Comparison of ENCODE assay signal across 8 mouse cellular contexts in the genomic region with DNA sequence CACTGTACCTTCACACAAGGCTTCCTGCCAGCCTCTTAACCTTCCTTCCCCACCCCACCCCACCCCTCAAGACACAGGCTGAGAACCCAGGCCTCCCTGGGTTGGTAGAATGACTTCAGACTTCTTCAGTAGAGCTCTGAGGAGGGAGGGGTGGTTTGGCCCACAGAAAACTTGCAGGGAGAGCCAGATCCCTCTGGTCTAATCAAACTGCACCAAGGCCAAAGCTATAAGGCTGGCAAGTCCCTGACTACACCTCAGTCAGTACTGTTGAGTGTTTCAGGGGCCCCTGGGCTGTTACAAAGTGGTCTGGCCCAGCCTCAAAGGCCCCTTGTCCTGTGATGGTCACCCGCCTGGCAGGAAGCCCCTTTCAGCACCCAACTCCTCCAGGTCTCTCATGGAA. TPM values are rescaled to one million over a fixed set of nuclear protein-coding genes. Genes with fewer than 3 reads are reported as not detected.
DNase-seq lines count a peak whose midpoint lies in the region; ATAC-seq and TF ChIP-seq lines count a peak whose summit lies in the region.
"Had no signal": no experiment of that assay in that cellular context is flagged by ENCODE, and none has a peak within 500 bp of the region (broad histone marks: within the 10 kb centered on the region; RNA-seq: fewer than 3 reads in every experiment).

No protein-coding gene starts in this region.

- no peak for ATAC-seq in embryonic facial prominence, embryonic 13.5 days (ENCODE audit: insufficient number of reproducible peaks, insufficient read depth, low FRiP score, low TSS enrichment, low read depth)
- no peak for ATAC-seq in hindbrain, embryonic 13.5 days (ENCODE audit: low FRiP score)
- no peak for ATAC-seq in midbrain, embryonic 15.5 days (replicated peaks)

- no peaks in the 10 kb centered on the region for H3K9me3 ChIP-seq in embryonic facial prominence, embryonic 13.5 days
- no peaks in the 10 kb centered on the region for H3K9me3 ChIP-seq in hindbrain, embryonic 13.5 days
- no peaks in the 10 kb centered on the region for H3K9me3 ChIP-seq in midbrain, embryonic 15.5 days

- peak overlapping the region; percentile 63 for H3K4me2 ChIP-seq in embryonic facial prominence, embryonic 13.5 days
- peak overlapping the region; percentile 62 for H3K4me2 ChIP-seq in hindbrain, embryonic 13.5 days
- peak overlapping the region; percentile 57; the same call in 1 of the 2 replicates for H3K4me2 ChIP-seq in midbrain, embryonic 15.5 days

- DNase-seq in left cerebral cortex, adult 2 months (ENCODE audit: extremely low spot score in 1 of 2, low spot score in 2 of 2) = no peak
- DNase-seq in left cerebral cortex, postnatal 4 days = no peak
- no peak for DNase-seq in thymus, postnatal 14 days
- DNase-seq in gastrocnemius, adult 18-20 months (ENCODE audit: low spot score) = no peak

- WGBS in embryonic facial prominence, embryonic 13.5 days = 88% methylated on average over 1 of the region's 1 CpGs
- 77% methylated on average over 1 of the region's 1 CpGs for WGBS in hindbrain, embryonic 13.5 days
- 79% methylated on average over 1 of the region's 1 CpGs for WGBS in midbrain, embryonic 15.5 days

- peak overlapping the region; percentile 33; the same call in 1 of the 2 replicates for H3K4me3 ChIP-seq in left cerebral cortex, adult 2 months
- H3K4me3 ChIP-seq in embryonic facial prominence, embryonic 13.5 days = no peak overlapping the region
- no peak overlapping the region for H3K4me3 ChIP-seq in hindbrain, embryonic 13.5 days
- no peak overlapping the region; the same call in 1 of the 2 replicates for H3K4me3 ChIP-seq in midbrain, embryonic 15.5 days

- no peak overlapping the region; the same call in 1 of the 2 replicates for H3K27ac ChIP-seq in left cerebral cortex, adult 2 months
- no peak overlapping the region for H3K27ac ChIP-seq in embryonic facial prominence, embryonic 13.5 days
- no peak overlapping the region for H3K27ac ChIP-seq in hindbrain, embryonic 13.5 days
- H3K27ac ChIP-seq in midbrain, embryonic 15.5 days = no peak overlapping the region

- intact Hi-C loops in left cerebral cortex, adult 2 months (cut with DNase I) = no loop called here
- intact Hi-C loops in left cerebral cortex, postnatal 4 days (cut with DNase I) = no loop called here

- no peak overlapping the region for H3K9ac ChIP-seq in embryonic facial prominence, embryonic 13.5 days
- H3K9ac ChIP-seq in hindbrain, embryonic 13.5 days = no peak overlapping the region
- H3K9ac ChIP-seq in midbrain, embryonic 15.5 days = no peak overlapping the region

- no peaks in the 10 kb centered on the region for H3K36me3 ChIP-seq in embryonic facial prominence, embryonic 13.5 days
- H3K36me3 ChIP-seq in hindbrain, embryonic 13.5 days = no peaks in the 10 kb centered on the region
- no peaks in the 10 kb centered on the region for H3K36me3 ChIP-seq in midbrain, embryonic 15.5 days (replicated peaks)

- peaks cover 25% of the 10 kb centered on the region for H3K27me3 ChIP-seq in embryonic facial prominence, embryonic 13.5 days
- H3K27me3 ChIP-seq in hindbrain, embryonic 13.5 days = no peaks in the 10 kb centered on the region
- H3K27me3 ChIP-seq in midbrain, embryonic 15.5 days (replicated peaks) = no peaks in the 10 kb centered on the region

- no peak for TF ChIP-seq CTCF in left cerebral cortex, adult 2 months (IDR thresholded peaks at IDR 0.05)

- peaks cover 41% of the 10 kb centered on the region for H3K4me1 ChIP-seq in embryonic facial prominence, embryonic 13.5 days
- H3K4me1 ChIP-seq in hindbrain, embryonic 13.5 days (replicated peaks) = peaks cover 77% of the 10 kb centered on the region
- H3K4me1 ChIP-seq in midbrain, embryonic 15.5 days = peaks cover 45% of the 10 kb centered on the region

RNA-seq across cellular contexts. Expression of gene Sox13, which starts 6.6 kb away (rescaled TPM):
- 1 to 10 TPM; 8.9 to 9.3 TPM for total RNA-seq in left cerebral cortex, adult 2 months (2021)
- 10 to 100 TPM; 10.1 to 12.4 TPM for total RNA-seq in left cerebral cortex, postnatal 4 days (2021)
- polyA plus RNA-seq in embryonic facial prominence, embryonic 13.5 days (2015; fragmentation: Nextera tagmentation; extraction: Ambion mirVana) = 5.2 and 7.3 TPM in 2 replicates
- polyA plus RNA-seq in hindbrain, embryonic 13.5 days (2015; fragmentation: Nextera tagmentation; extraction: Ambion mirVana) = 7.9 and 8.0 TPM in 2 replicates
- polyA plus RNA-seq in midbrain, embryonic 15.5 days (2015; fragmentation: Nextera tagmentation; extraction: Ambion mirVana) = 6.5 and 7.4 TPM in 2 replicates
- total RNA-seq in gastrocnemius, adult 18-20 months (2021) = 10 to 100 TPM in 1 of 2 experiments, 1 to 10 TPM in 1; 6.2 to 11.5 TPM

RNA-seq across cellular contexts. Expression of gene Etnk2, which starts 54.2 kb away (rescaled TPM):
- total RNA-seq in left cerebral cortex, adult 2 months (2021) = 10 to 100 TPM; 12.4 to 14.6 TPM
- total RNA-seq in left cerebral cortex, postnatal 4 days (2021) = 10 to 100 TPM; 10.6 to 12.6 TPM
- polyA plus RNA-seq in embryonic facial prominence, embryonic 13.5 days (2015; fragmentation: Nextera tagmentation; extraction: Ambion mirVana) = 2.8 and 3.2 TPM in 2 replicates
- 9.9 and 10.3 TPM in 2 replicates for polyA plus RNA-seq in hindbrain, embryonic 13.5 days (2015; fragmentation: Nextera tagmentation; extraction: Ambion mirVana)
- 20.0 and 21.9 TPM in 2 replicates for polyA plus RNA-seq in midbrain, embryonic 15.5 days (2015; fragmentation: Nextera tagmentation; extraction: Ambion mirVana)
- total RNA-seq in gastrocnemius, adult 18-20 months (2021) = under 1 TPM; 0.17 to 0.34 TPM
- polyA plus RNA-seq: erythroblast, embryonic 14.5 days had no signal

Comparison
In these comparisons a context has a peak if more than half of its experiments do, and no peak if none do; other contexts are left out.
1. RNA of gene Etnk2, which starts 54.2 kb away (total RNA-seq): 12.4 to 14.6 TPM in left cerebral cortex, adult 2 months and 10.6 to 12.6 TPM in left cerebral cortex, postnatal 4 days; 0.17 to 0.34 TPM in gastrocnemius, adult 18-20 months; every median in the first group is over 4 times any median in the second.
2. Peak in every context shown above with its lines, with median percentiles within 50 percentile points of each other: H3K4me2 ChIP-seq.